Mouse (Mus musculus) embryonic fibroblast, embryonic 13.5 days (primary cell): ENCODE data around the gene Gpalpp1.

Experiments used
- CTCF ChIP-seq: IDR thresholded peaks from 2 replicates; pipeline ENCODE4 v1.5.1; 2011; ENCODE audit warnings: mild to moderate bottlenecking, control low read depth, low read length, moderate library complexity, borderline replicate concordance; ENCODE audit not compliant: insufficient read depth
- POLR2A ChIP-seq: IDR thresholded peaks from 2 replicates; pipeline ENCODE4 v1.6.1; 2011; ENCODE audit warnings: low read depth, mild to moderate bottlenecking, control low read depth, low read length, moderate library complexity

- TF ChIP-seq CTCF, result no peak
- TF ChIP-seq POLR2A, result no peak
Observed at GRCm38 (mm10) chr14:76074206-76074605, 36.4 kb downstream of the Gpalpp1 start.
